Mouse (Mus musculus) forebrain, embryonic 15.5 days (tissue): ENCODE measurements around the gene 1190005I06Rik. TPM values are rescaled to one million over a fixed set of nuclear protein-coding genes. Genes with fewer than 3 reads are reported as not detected.

ENCODE experiments used
- ATAC-seq: fragments of 200-750 bp; cut with Nextera tagmentation; replicated peaks from 2 replicates; pipeline ENCODE4 v1.8.0; 2017; ENCODE audit warnings: mild to moderate bottlenecking, moderate TSS enrichment, moderate library complexity
- H3K27ac ChIP-seq: fragments of 300-500 bp; sonication (generic); replicated peaks from 2 replicates; pipeline ENCODE4 v1.5.1; 2015; ENCODE audit warnings: mild to moderate bottlenecking, inconsistent platforms
- H3K27me3 ChIP-seq: fragments of 300-500 bp; sonication (generic); 2 replicates; pipeline ENCODE4 v1.6.1; 2015; ENCODE audit warnings: inconsistent platforms
- H3K36me3 ChIP-seq: fragments of 300-500 bp; sonication (generic); 2 replicates; pipeline ENCODE4 v1.6.1; 2015; ENCODE audit warnings: mild to moderate bottlenecking, inconsistent platforms
- H3K4me1 ChIP-seq: fragments of 300-500 bp; sonication (generic); 2 replicates; pipeline ENCODE4 v1.6.1; 2015; ENCODE audit warnings: inconsistent platforms
- H3K4me2 ChIP-seq: fragments of 300-500 bp; sonication (generic); replicated peaks from 2 replicates; pipeline ENCODE4 v1.6.1; 2015; ENCODE audit warnings: mild to moderate bottlenecking, inconsistent platforms
- H3K4me3 ChIP-seq: fragments of 300-500 bp; sonication (generic); 2 replicates; pipeline ENCODE4 v1.5.1; 2015; ENCODE audit warnings: mild to moderate bottlenecking, inconsistent platforms
- H3K9ac ChIP-seq: fragments of 300-500 bp; sonication (generic); replicated peaks from 2 replicates; pipeline ENCODE4 v1.6.1; 2015; ENCODE audit warnings: mild to moderate bottlenecking, inconsistent platforms
- H3K9me3 ChIP-seq: fragments of 300-500 bp; sonication (generic); 2 replicates; pipeline ENCODE4 v1.6.1; 2016; ENCODE audit warnings: inconsistent platforms
- WGBS: fragments of 180-500 bp; shearing (Covaris S2); methylation state at CpG from one replicate; pipeline ENCODE4 v1.1.7; 2015; ENCODE audit warnings: mixed read lengths; 5-methylcytosine and 5-hydroxymethylcytosine counted together
- polyA plus RNA-seq: library from polyadenylated mRNA; unstranded; fragments of >200 nt; fragmentation: Nextera tagmentation; extraction: Ambion mirVana; gene quantifications from 2 replicates; pipeline ENCODE4 v1.2.1, GENCODE M21; 2015

The 1190005I06Rik gene
- polyA plus RNA-seq, 1 experiment from 2014 or later, result 11.3 TPM

GRCm38 (mm10) chr8:120614491-120614890 is 32.9 kb downstream of the 1190005I06Rik start:
- H3K27ac ChIP-seq, result no peak overlapping the region
- H3K9ac ChIP-seq, result no peak overlapping the region
- H3K4me2 ChIP-seq, result no peak overlapping the region
- H3K27me3 ChIP-seq, result no peaks in the 10 kb centered on the region
- H3K4me1 ChIP-seq, result peaks cover 21% of the 10 kb centered on the region
- ATAC-seq, result no peak
- H3K36me3 ChIP-seq, result no peaks in the 10 kb centered on the region
- H3K9me3 ChIP-seq, result no peaks in the 10 kb centered on the region
- WGBS, result 91% methylated on average over 3 of the region's 3 CpGs
- no peak overlapping the region for H3K4me3 ChIP-seq

- no peak overlapping the region for H3K9ac ChIP-seq
- no peak for ATAC-seq
- no peak overlapping the region for H3K4me3 ChIP-seq
- H3K9me3 ChIP-seq, result no peaks in the 10 kb centered on the region
- no peaks in the 10 kb centered on the region for H3K27me3 ChIP-seq
- H3K27ac ChIP-seq, result no peak overlapping the region
- H3K4me2 ChIP-seq, result no peak overlapping the region
- H3K36me3 ChIP-seq, result no peaks in the 10 kb centered on the region
- H3K4me1 ChIP-seq, result no peaks in the 10 kb centered on the region
- WGBS, result 84% methylated on average over 6 of the region's 6 CpGs
Measured at GRCm38 (mm10) chr8:120610824-120611223, 36.6 kb downstream of the 1190005I06Rik start.

GRCm38 (mm10) chr8:120607885-120608284 is 39.5 kb downstream of the 1190005I06Rik start:
- Histone ChIP-seq H3K9ac (no peak overlapping the region), H3K4me1 (peaks cover 2% of the 10 kb centered on the region), H3K27ac (no peak overlapping the region), H3K9me3 (no peaks in the 10 kb centered on the region), H3K4me3 (no peak overlapping the region), H3K27me3 (no peaks in the 10 kb centered on the region), H3K36me3 (no peaks in the 10 kb centered on the region), H3K4me2 (no peak overlapping the region)
- peak; percentile 49; the same call in 1 of the 2 replicates for ATAC-seq
- WGBS, result 18% methylated on average over 7 of the region's 7 CpGs

GRCm38 (mm10) chr8:120607460-120607859 is 40.0 kb downstream of the 1190005I06Rik start:
- 78% methylated on average over 9 of the region's 9 CpGs for WGBS
- H3K4me1 ChIP-seq, result peaks cover 6% of the 10 kb centered on the region
- H3K27ac ChIP-seq, result no peak overlapping the region
- H3K9me3 ChIP-seq, result no peaks in the 10 kb centered on the region
- no peak overlapping the region for H3K4me3 ChIP-seq
- H3K36me3 ChIP-seq, result no peaks in the 10 kb centered on the region
- no peak overlapping the region for H3K4me2 ChIP-seq
- H3K27me3 ChIP-seq, result no peaks in the 10 kb centered on the region
- no peak overlapping the region for H3K9ac ChIP-seq
- peak; percentile 21; the same call in 1 of the 2 replicates for ATAC-seq

- Histone ChIP-seq H3K36me3 (no peaks in the 10 kb centered on the region), H3K4me1 (peaks cover 27% of the 10 kb centered on the region), H3K4me3 (no peak overlapping the region), H3K9me3 (no peaks in the 10 kb centered on the region), H3K9ac (no peak overlapping the region), H3K27ac (0 out of 2 replicates have a peak overlapping the region, but pooled peaks have one; percentile 17), H3K27me3 (no peaks in the 10 kb centered on the region), H3K4me2 (no peak overlapping the region)
- 35% methylated on average over 6 of the region's 6 CpGs for WGBS
- ATAC-seq, result no peak
Measured at GRCm38 (mm10) chr8:120602672-120603071, 44.8 kb downstream of the 1190005I06Rik start.

- Histone ChIP-seq H3K27me3 (no peaks in the 10 kb centered on the region), H3K9ac (no peak overlapping the region), H3K4me2 (no peak overlapping the region), H3K9me3 (no peaks in the 10 kb centered on the region), H3K36me3 (no peaks in the 10 kb centered on the region), H3K4me3 (no peak overlapping the region), H3K27ac (peak overlapping the region; percentile 81), H3K4me1 (peaks cover 27% of the 10 kb centered on the region)
- WGBS, result 51% methylated on average over 7 of the region's 7 CpGs
- ATAC-seq, result no peak
Measured at GRCm38 (mm10) chr8:120599504-120599903, 47.9 kb downstream of the 1190005I06Rik start.

- Histone ChIP-seq H3K4me3 (no peak overlapping the region), H3K9ac (no peak overlapping the region), H3K4me1 (peaks cover 27% of the 10 kb centered on the region), H3K9me3 (no peaks in the 10 kb centered on the region), H3K27ac (peak overlapping the region; percentile 81), H3K4me2 (peak overlapping the region; percentile 14; the same call in 1 of the 2 replicates), H3K36me3 (no peaks in the 10 kb centered on the region), H3K27me3 (no peaks in the 10 kb centered on the region)
- 23% methylated on average over 24 of the region's 24 CpGs for WGBS
- ATAC-seq, result peak; percentile 88
Measured at GRCm38 (mm10) chr8:120598579-120598978, 48.9 kb downstream of the 1190005I06Rik start.

GRCm38 (mm10) chr8:120595963-120596362 is 51.5 kb downstream of the 1190005I06Rik start:
- ATAC-seq, result no peak
- 9% methylated on average over 5 of the region's 5 CpGs for WGBS
- H3K27me3 ChIP-seq, result no peaks in the 10 kb centered on the region
- H3K4me2 ChIP-seq, result no peak overlapping the region
- peaks cover 37% of the 10 kb centered on the region for H3K4me1 ChIP-seq
- H3K4me3 ChIP-seq, result no peak overlapping the region
- H3K36me3 ChIP-seq, result no peaks in the 10 kb centered on the region
- no peak overlapping the region for H3K9ac ChIP-seq
- no peak overlapping the region for H3K27ac ChIP-seq
- no peaks in the 10 kb centered on the region for H3K9me3 ChIP-seq

- H3K4me1 ChIP-seq, result peaks cover 43% of the 10 kb centered on the region
- WGBS, result 86% methylated on average over 5 of the region's 5 CpGs
- ATAC-seq, result no peak
- H3K9me3 ChIP-seq, result no peaks in the 10 kb centered on the region
- no peaks in the 10 kb centered on the region for H3K27me3 ChIP-seq
- no peak overlapping the region for H3K4me3 ChIP-seq
- H3K27ac ChIP-seq, result no peak overlapping the region
- no peak overlapping the region for H3K4me2 ChIP-seq
- H3K36me3 ChIP-seq, result no peaks in the 10 kb centered on the region
- H3K9ac ChIP-seq, result no peak overlapping the region
Measured at GRCm38 (mm10) chr8:120594571-120594970, 52.9 kb downstream of the 1190005I06Rik start.

- peaks cover 40% of the 10 kb centered on the region for H3K4me1 ChIP-seq
- H3K27me3 ChIP-seq, result no peaks in the 10 kb centered on the region
- no peaks in the 10 kb centered on the region for H3K36me3 ChIP-seq
- no peak for ATAC-seq
- H3K9ac ChIP-seq, result no peak overlapping the region
- H3K4me3 ChIP-seq, result no peak overlapping the region
- peak overlapping the region; percentile 80 for H3K27ac ChIP-seq
- H3K4me2 ChIP-seq, result no peak overlapping the region
- no peaks in the 10 kb centered on the region for H3K9me3 ChIP-seq
- 62% methylated on average over 10 of the region's 10 CpGs for WGBS
Measured at GRCm38 (mm10) chr8:120591587-120592292, 55.7 kb downstream of the 1190005I06Rik start.

- H3K4me1 ChIP-seq, result peaks cover 40% of the 10 kb centered on the region
- peak overlapping the region; percentile 41; the same call in 1 of the 2 replicates for H3K27ac ChIP-seq
- H3K4me3 ChIP-seq, result peak overlapping the region; percentile 53
- 56% methylated on average over 2 of the region's 2 CpGs for WGBS
- H3K36me3 ChIP-seq, result no peaks in the 10 kb centered on the region
- H3K4me2 ChIP-seq, result peak overlapping the region; percentile 94
- H3K9me3 ChIP-seq, result no peaks in the 10 kb centered on the region
- no peak overlapping the region; the same call in 1 of the 2 replicates for H3K9ac ChIP-seq
- no peaks in the 10 kb centered on the region for H3K27me3 ChIP-seq
- no peak for ATAC-seq
Measured at GRCm38 (mm10) chr8:120589921-120590320, 57.5 kb downstream of the 1190005I06Rik start.

GRCm38 (mm10) chr8:120588908-120589771 is 58.3 kb downstream of the 1190005I06Rik start, which contains the start of gene Gins2:
Gene Gins2, minus strand, starts transcription at chr8:120589304.
- peak within 1 kb of the TSS; percentile 41 for H3K27ac ChIP-seq
- H3K4me1 ChIP-seq, result peaks cover 40% of the 10 kb centered on the region
- peak; percentile 98 for ATAC-seq
- no peaks in the 10 kb centered on the region for H3K9me3 ChIP-seq
- WGBS, result under 1% methylated on average over 67 of the region's 67 CpGs
- H3K4me2 ChIP-seq, result peak within 1 kb of the TSS; percentile 94
- H3K27me3 ChIP-seq, result no peaks in the 10 kb centered on the region
- H3K36me3 ChIP-seq, result no peaks in the 10 kb centered on the region
- H3K4me3 ChIP-seq, result peak within 1 kb of the TSS; percentile 53
- peak within 1 kb of the TSS; percentile 51 for H3K9ac ChIP-seq
